ENCODE assay signal across 23 mouse cellular contexts in genomic region chr8:105455218-105455617, GRCm38 (mm10). TPM values are rescaled to one million over a fixed set of nuclear protein-coding genes. Genes with fewer than 3 reads are reported as not detected.
DNase-seq lines count a peak whose midpoint lies in the region; ATAC-seq lines count a peak whose summit lies in the region.
"Had no signal": no experiment of that assay in that cellular context is flagged by ENCODE, and none has a peak within 500 bp of the region (broad histone marks: within the 10 kb centered on the region; RNA-seq: fewer than 3 reads in every experiment).

No protein-coding gene starts in this region.

- H3K9me3 ChIP-seq in limb, embryonic 10.5 days (replicated peaks): no peaks in the 10 kb centered on the region
- H3K9me3 ChIP-seq in midbrain, embryonic 16.5 days (replicated peaks; ENCODE audit: control insufficient read depth, low read length, poor library complexity, severe bottlenecking): no peaks in the 10 kb centered on the region
- H3K9me3 ChIP-seq: neural tube, embryonic 12.5 days had no signal

- H3K27me3 ChIP-seq in limb, embryonic 10.5 days (ENCODE audit: low read depth, poor library complexity, severe bottlenecking): no peaks in the 10 kb centered on the region
- no peaks in the 10 kb centered on the region for H3K27me3 ChIP-seq in midbrain, embryonic 16.5 days (ENCODE audit: control insufficient read depth, insufficient read depth, low read depth, low read length)
- H3K27me3 ChIP-seq: neural tube, embryonic 12.5 days had no signal

- no peak overlapping the region for H3K4me2 ChIP-seq in midbrain, embryonic 16.5 days (ENCODE audit: low read length)
- H3K4me2 ChIP-seq: lung, embryonic 14.5 days; neural tube, embryonic 12.5 days had no signal

- DNase-seq in 416B (ENCODE audit: low read depth): peak; percentile 79
- DNase-seq in MEL-GATA-1-ER (ENCODE audit: extremely low read depth, low read depth): peak; percentile 89
- DNase-seq in limb, embryonic 10.5 days (ENCODE audit: low spot score): peak; percentile 26
- no peak for DNase-seq in gastrocnemius, adult 8-10 months (ENCODE audit: low spot score in 2 of 2)
- DNase-seq in thymus, postnatal 0 days (ENCODE audit: low spot score): no peak
- DNase-seq: cerebellum, adult 8-10 months; embryo, embryonic 11 days; forebrain, postnatal 0 days; heart, postnatal 10 days; lung, embryonic 14.5 days; midbrain, embryonic 14.5 days; thymus, postnatal 25 days had no signal

- no peaks in the 10 kb centered on the region for H3K36me3 ChIP-seq in limb, embryonic 10.5 days
- no peaks in the 10 kb centered on the region for H3K36me3 ChIP-seq in macrophage (ENCODE audit: inconsistent target)
- H3K36me3 ChIP-seq in midbrain, embryonic 16.5 days (ENCODE audit: control insufficient read depth, insufficient read depth, low read length): no peaks in the 10 kb centered on the region
- H3K36me3 ChIP-seq: neural tube, embryonic 12.5 days had no signal

- no peak overlapping the region for H3K4me3 ChIP-seq in limb, embryonic 10.5 days
- H3K4me3 ChIP-seq in macrophage (ENCODE audit: inconsistent target): peak overlapping the region; percentile 21
- H3K4me3 ChIP-seq in midbrain, embryonic 16.5 days (ENCODE audit: low read depth, low read length): no peak overlapping the region
- H3K4me3 ChIP-seq: heart, adult 2 months; neural tube, embryonic 12.5 days had no signal

- peaks cover 15% of the 10 kb centered on the region for H3K4me1 ChIP-seq in limb, embryonic 10.5 days
- no peaks in the 10 kb centered on the region for H3K4me1 ChIP-seq in midbrain, embryonic 16.5 days (ENCODE audit: control insufficient read depth, insufficient read depth, low read length)

- ATAC-seq in midbrain, embryonic 16.5 days: no peak
- ATAC-seq: CD4-positive, CD25-positive, alpha-beta regulatory T cell, adult 4 months; forebrain, postnatal 0 days; hindbrain, embryonic 16.5 days had no signal

- WGBS in limb, embryonic 10.5 days: 67% methylated on average over 10 of the region's 10 CpGs
- WGBS in macrophage (ENCODE audit: missing documents): 1% methylated on average over 10 of the region's 10 CpGs
- WGBS in midbrain, embryonic 16.5 days: 69% methylated on average over 10 of the region's 10 CpGs

- H3K9ac ChIP-seq in midbrain, embryonic 16.5 days (ENCODE audit: low read depth, low read length): no peak overlapping the region
- H3K9ac ChIP-seq: forebrain, postnatal 0 days; lung, embryonic 14.5 days; neural tube, embryonic 12.5 days had no signal

- no peak overlapping the region for H3K27ac ChIP-seq in limb, embryonic 10.5 days
- peak overlapping the region; percentile 69 for H3K27ac ChIP-seq in macrophage
- H3K27ac ChIP-seq in midbrain, embryonic 16.5 days (ENCODE audit: low read length): no peak overlapping the region
- H3K27ac ChIP-seq: heart, adult 2 months; neural tube, embryonic 12.5 days had no signal

- H3K79me2 ChIP-seq in macrophage (ENCODE audit: inconsistent target): no peaks in the 10 kb centered on the region

RNA-seq across cellular contexts. Expression of gene Tppp3, which starts 16.1 kb away (rescaled TPM):
- polyA plus RNA-seq in limb, embryonic 10.5 days (2016; fragmentation: Nextera tagmentation; extraction: Ambion mirVana): 8.4 and 13.5 TPM in 2 replicates
- total RNA-seq in macrophage (2018; cell fraction: chromatin; rRNA removed): 1 to 10 TPM in 24 of 26 experiments, not detected in 2; 1.0 to 9.6 (median 4.9) TPM
- 1 to 10 TPM in 5 of 26 experiments, under 1 TPM in 21; 0.16 to 1.7 (median 0.78) TPM for total RNA-seq in macrophage (2018; cell fraction: cytosol; rRNA removed)
- total RNA-seq in macrophage (2018; cell fraction: nucleus; rRNA removed): 1 to 10 TPM in 24 of 26 experiments, under 1 TPM in 1, not detected in 1; 0.92 to 8.7 (median 4.3) TPM
- 0.20 to 1.0 TPM (median 0.49 TPM) in 3 replicates for polyA plus RNA-seq in macrophage (2018)
- 10 to 100 TPM; 22.7 to 38.8 (median 34.2) TPM for total RNA-seq in gastrocnemius, adult 8-10 months (2022)
- 153 and 159 TPM in 2 replicates for polyA plus RNA-seq in midbrain, embryonic 16.5 days (2015; fragmentation: Nextera tagmentation; extraction: Ambion mirVana)
- 31.9 and 42.4 TPM in 2 replicates for polyA plus RNA-seq in thymus, postnatal 0 days (2015; fragmentation: Nextera tagmentation; extraction: Ambion mirVana)

RNA-seq across cellular contexts. Expression of gene Zdhhc1, which starts 41.5 kb away (rescaled TPM):
- 18.9 and 25.3 TPM in 2 replicates for polyA plus RNA-seq in limb, embryonic 10.5 days (2016; fragmentation: Nextera tagmentation; extraction: Ambion mirVana)
- total RNA-seq in macrophage (2018; cell fraction: chromatin; rRNA removed): 10 to 100 TPM; 33.0 to 83.1 (median 66.8) TPM
- 1 to 10 TPM; 4.4 to 9.1 (median 6.4) TPM for total RNA-seq in macrophage (2018; cell fraction: cytosol; rRNA removed)
- 10 to 100 TPM; 15.4 to 54.3 (median 36.6) TPM for total RNA-seq in macrophage (2018; cell fraction: nucleus; rRNA removed)
- polyA plus RNA-seq in macrophage (2018): 6.8 to 10.0 TPM (median 7.3 TPM) in 3 replicates
- 10 to 100 TPM; 10.3 to 11.7 (median 11.4) TPM for total RNA-seq in gastrocnemius, adult 8-10 months (2022)
- polyA plus RNA-seq in midbrain, embryonic 16.5 days (2015; fragmentation: Nextera tagmentation; extraction: Ambion mirVana): 33.6 and 38.4 TPM in 2 replicates
- polyA plus RNA-seq in thymus, postnatal 0 days (2015; fragmentation: Nextera tagmentation; extraction: Ambion mirVana): 5.8 and 6.9 TPM in 2 replicates

RNA-seq across cellular contexts. Expression of gene Lrrc36, which starts 41.8 kb away (rescaled TPM):
- polyA plus RNA-seq in limb, embryonic 10.5 days (2016; fragmentation: Nextera tagmentation; extraction: Ambion mirVana): not detected in 2 replicates
- under 1 TPM in 5 of 26 experiments, not detected in 21; 0.28 to 0.94 (median 0.53) TPM for total RNA-seq in macrophage (2018; cell fraction: chromatin; rRNA removed)
- under 1 TPM in 21 of 26 experiments, not detected in 5; 0.07 to 0.40 (median 0.13) TPM for total RNA-seq in macrophage (2018; cell fraction: cytosol; rRNA removed)
- total RNA-seq in macrophage (2018; cell fraction: nucleus; rRNA removed): 1 to 10 TPM in 1 of 26 experiments, under 1 TPM in 5, not detected in 20; 0.31 to 1.5 (median 0.49) TPM
- 0.13 TPM in 1 of 3 replicates, not detected in the others for polyA plus RNA-seq in macrophage (2018)
- under 1 TPM in 2 of 4 experiments, not detected in 2; 0.70 TPM for total RNA-seq in gastrocnemius, adult 8-10 months (2022)
- 0.85 and 0.89 TPM in 2 replicates for polyA plus RNA-seq in midbrain, embryonic 16.5 days (2015; fragmentation: Nextera tagmentation; extraction: Ambion mirVana)
- 0.28 and 0.47 TPM in 2 replicates for polyA plus RNA-seq in thymus, postnatal 0 days (2015; fragmentation: Nextera tagmentation; extraction: Ambion mirVana)
- polyA plus RNA-seq: CD4-positive, CD25-positive, alpha-beta regulatory T cell, adult 4 months; kidney, embryonic 14.5 days; small intestine, adult 2 months had no signal

RNA-seq across cellular contexts. Expression of gene Kctd19, which starts 41.9 kb away (rescaled TPM):
- polyA plus RNA-seq in limb, embryonic 10.5 days (2016; fragmentation: Nextera tagmentation; extraction: Ambion mirVana): not detected in 2 replicates
- total RNA-seq in macrophage (2018; cell fraction: chromatin; rRNA removed): 1 to 10 TPM in 2 of 26 experiments, under 1 TPM in 5, not detected in 19; 0.35 to 2.1 (median 0.61) TPM
- total RNA-seq in macrophage (2018; cell fraction: cytosol; rRNA removed): under 1 TPM in 1 of 26 experiments, not detected in 25; 0.03 TPM
- under 1 TPM in 8 of 26 experiments, not detected in 18; 0.16 to 0.53 (median 0.25) TPM for total RNA-seq in macrophage (2018; cell fraction: nucleus; rRNA removed)
- not detected in 3 replicates for polyA plus RNA-seq in macrophage (2018)
- under 1 TPM in 2 of 4 experiments, not detected in 2; 0.08 to 0.49 TPM for total RNA-seq in gastrocnemius, adult 8-10 months (2022)
- polyA plus RNA-seq in midbrain, embryonic 16.5 days (2015; fragmentation: Nextera tagmentation; extraction: Ambion mirVana): not detected in 2 replicates
- polyA plus RNA-seq in thymus, postnatal 0 days (2015; fragmentation: Nextera tagmentation; extraction: Ambion mirVana): 0.04 and 0.31 TPM in 2 replicates
- total RNA-seq: layer of hippocampus, adult 18-20 months; left cerebral cortex, postnatal 14 days had no signal
- polyA plus RNA-seq: CD4-positive, CD25-positive, alpha-beta regulatory T cell, adult 4 months; hindbrain, embryonic 16.5 days; kidney, embryonic 14.5 days; midbrain, embryonic 14.5 days; neural tube, embryonic 12.5 days; small intestine, adult 2 months; stomach, embryonic 16.5 days had no signal

Comparison
In these comparisons a context has a peak if more than half of its experiments do, and no peak if none do; other contexts are left out.
1. DNase-seq: peak in 416B (single experiment), MEL-GATA-1-ER (single experiment) and limb, embryonic 10.5 days (single experiment); none in gastrocnemius, adult 8-10 months (0 of 2) and thymus, postnatal 0 days (single experiment).